Mouse (Mus musculus): ENCODE results near the gene Cyb5b.

Cyb5b gene

DNA sequence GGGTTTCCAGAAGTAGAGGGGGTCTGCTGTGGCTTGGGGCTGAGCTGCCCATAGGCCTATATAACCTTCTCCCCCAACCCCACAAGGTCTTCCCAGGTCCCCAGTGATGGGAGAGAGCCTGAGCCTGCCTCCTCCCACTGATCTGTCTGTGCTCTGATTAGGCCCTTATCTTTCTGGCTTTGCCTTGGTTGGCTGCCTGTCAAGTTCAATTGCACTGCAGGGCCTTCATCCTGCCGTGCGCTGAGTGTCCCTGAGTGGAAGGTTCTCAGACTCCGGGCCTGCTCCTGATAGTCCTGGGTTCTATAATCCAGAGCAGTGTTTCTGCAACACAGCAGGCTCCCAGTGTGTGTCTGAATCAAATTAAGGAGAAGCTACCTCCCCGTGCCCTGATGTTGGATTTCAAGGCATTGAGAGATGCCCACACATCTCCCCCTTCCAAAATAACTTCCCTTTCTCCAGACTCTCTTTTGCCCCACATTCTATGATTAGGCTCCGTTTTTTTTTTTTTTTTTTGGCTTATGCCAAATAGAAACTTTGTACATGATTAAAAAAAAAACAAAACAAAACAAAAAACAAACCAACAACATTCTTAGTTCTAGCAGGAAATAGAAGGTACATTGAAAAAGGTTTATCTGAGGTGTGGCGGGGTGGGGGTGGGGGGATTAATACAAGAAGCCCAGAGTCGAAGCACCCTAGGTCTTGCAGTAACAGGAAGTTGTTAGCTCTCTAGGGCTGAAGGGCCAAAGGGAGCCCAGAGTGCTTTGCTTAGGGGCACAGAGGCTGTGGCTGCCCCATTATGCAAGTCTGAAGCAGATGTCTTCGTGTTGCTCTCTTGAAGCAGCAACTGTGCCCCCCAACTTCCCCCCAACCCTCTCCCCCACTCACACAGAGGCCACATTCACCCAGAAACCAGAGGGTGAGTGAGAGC is 71.7 kb downstream of the Cyb5b start:
- in situ Hi-C loops (cut with MseI, MboI) = no loop called here

DNA sequence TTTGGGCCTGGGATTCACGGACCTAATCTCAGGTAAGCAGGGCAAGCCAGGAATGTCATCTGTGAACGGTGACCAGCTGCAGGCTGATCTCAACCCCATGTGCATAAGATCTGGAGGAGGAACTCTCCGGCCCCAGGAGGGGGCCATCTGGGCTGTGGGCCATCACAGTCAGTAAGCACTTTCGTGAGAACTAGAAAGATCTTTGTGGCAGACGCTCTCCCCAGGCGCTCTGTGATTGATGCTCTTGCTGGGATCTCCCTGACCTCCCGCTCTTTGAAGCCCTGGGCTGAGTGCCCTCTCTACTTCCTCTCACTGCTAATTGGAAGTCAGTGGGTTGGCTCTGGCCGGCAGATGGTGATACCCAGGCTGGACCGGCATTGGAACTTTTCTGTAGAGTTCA is 75.7 kb downstream of the Cyb5b start:
- in situ Hi-C loops (cut with MseI, MboI) = no loop called here

DNA sequence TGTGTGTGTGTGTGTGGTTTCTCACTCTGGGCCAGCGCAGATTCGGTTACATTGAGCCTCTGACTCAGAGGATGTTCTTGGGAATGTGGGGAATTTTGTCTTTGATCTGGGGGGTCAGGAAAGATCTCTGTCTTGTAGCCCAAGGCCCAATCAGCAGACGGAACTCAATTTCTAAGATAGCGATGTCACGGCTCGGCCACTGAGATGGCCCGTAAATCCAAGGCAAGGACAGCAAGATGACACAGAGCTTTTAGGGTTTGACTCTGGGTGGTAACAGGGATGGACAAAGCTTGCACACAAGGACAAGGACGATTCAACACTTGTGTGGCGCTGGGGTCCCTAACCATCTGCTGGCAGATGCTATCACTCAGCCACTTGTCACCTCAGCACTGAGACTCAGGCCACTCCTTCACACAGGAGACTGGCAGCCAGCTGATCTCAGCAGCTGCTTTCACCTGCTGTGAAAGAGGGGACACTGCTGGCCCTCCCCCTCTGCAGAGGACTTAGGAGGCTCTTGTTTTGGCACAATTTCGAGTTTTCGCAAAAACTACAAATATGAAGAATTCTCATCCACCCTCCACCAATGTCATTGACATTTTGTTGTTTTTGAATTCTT is 76.7 kb downstream of the Cyb5b start:
- in situ Hi-C loops (cut with MseI, MboI) = no loop called here

DNA sequence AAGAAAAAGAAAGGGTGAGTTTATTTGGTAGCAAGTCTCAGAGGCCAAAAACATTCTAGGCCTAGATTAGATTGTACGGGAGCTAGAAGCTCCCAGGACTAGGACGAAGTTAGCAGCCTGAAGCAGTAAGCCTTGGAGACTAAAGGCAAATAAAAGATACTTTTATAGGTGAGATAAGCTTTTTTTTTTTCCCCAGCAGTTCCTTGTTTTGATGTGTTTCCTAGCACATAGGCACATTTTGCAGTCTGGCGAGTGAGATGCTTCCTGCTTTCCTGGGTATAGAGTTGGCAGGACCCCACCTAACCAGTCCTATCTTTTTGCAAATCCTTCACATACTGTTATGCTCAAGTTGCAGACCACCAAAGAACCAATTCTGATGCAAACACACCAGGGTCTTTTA is 82.8 kb downstream of the Cyb5b start:
- in situ Hi-C loops (cut with MseI, MboI) = no loop called here

DNA sequence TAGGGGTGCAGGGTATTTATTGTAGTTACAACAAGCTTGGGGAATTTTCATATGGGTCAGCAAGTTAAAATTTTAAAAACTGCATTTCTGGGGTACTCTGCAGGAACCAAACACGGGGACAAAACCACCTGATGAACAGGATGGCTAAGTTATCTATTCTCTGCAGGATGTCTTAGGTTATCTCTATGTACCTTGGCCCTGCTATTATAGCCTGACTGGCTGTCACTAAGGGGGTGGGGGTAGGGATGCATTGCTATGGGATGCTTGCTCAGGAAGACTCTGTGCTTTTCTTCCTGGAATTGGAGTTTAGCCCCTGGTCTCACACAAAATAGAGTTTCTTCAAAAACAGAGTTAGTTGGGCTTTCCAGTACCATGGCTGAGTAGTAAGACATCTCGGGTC is 83.3 kb downstream of the Cyb5b start:
- in situ Hi-C loops (cut with MseI, MboI) = no loop called here
